Mouse (Mus musculus) thymus, postnatal 4 days (tissue): Measurements from ENCODE around the gene Pik3c2g.

Source experiments
- DNase-seq: peaks from one replicate; pipeline ENCODE4 v3.0.0; 2021

Pik3c2g gene

DNA sequence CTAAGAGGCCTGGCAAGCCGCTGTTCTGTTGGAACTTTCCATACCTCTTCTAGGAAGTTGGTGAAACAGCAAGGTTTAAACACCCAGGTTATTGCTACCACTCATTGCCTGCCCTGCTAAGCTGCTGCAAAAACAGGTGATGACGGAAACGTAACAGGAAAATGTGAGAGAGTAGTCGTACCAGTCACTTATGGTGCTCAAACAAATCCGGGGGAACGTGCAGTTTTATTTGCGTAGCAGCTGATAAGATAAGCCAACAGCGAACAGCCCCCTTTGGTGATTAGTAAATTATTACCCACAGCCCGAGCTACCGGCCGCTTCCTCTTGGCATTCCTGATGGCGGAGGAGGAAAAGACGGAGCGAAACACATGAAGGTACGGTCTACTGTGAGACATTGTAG, at the start of gene Pik3c2g:
Gene Pik3c2g (plus strand): TSS at position 330 of the 400 bp plus-strand sequence.
- no peak for DNase-seq

DNA sequence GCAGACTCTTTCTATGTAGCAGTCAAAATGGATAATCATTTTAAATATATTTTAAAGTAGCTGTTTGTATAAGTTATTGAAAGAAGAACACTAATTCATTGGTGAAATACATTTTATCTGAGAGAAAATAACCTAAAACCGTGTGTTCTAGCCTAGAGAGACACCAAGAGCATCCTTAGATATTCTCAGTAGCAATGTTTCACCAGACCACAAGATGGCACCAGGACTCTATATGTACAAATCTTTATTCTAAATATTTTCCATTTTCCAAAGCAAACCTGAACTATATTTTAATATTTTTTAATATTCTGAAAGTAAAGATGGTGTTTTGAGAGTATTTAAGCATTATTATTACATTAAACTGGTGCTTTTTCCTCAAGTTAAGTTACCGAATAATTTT, 48.6 kb upstream of the Pik3c2g start:
- no peak for DNase-seq

DNA sequence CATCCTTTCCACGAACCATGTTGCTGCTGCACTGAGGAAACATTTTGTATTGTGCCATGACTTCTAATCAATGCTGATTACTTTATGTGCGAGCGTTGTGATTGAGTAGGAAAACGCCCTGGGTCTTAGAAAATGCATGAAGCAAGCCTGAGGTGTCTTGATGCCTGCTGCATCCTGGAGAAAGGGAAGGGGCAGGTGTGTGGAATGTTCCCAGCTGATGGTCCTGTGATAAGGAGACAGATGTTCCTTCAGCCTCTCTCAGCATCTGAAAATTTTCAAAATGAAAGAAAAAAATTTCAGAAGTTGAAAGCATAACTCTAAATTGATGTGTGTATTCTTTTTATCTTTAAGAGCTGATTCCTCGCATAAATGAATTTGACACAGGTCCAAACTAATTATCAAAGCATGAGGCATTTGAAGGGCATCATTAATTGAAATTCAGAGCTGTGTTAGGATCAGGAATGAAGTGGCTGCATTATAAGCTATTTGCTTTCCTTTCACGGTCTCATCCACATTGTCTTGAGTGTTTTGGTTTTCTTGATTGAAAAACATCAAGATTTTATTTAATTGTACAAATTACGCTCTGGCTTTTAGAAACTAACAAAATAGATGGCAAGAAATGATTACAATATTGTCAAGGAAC, 31.4 kb upstream of the Pik3c2g start:
- DNase-seq: no peak

DNA sequence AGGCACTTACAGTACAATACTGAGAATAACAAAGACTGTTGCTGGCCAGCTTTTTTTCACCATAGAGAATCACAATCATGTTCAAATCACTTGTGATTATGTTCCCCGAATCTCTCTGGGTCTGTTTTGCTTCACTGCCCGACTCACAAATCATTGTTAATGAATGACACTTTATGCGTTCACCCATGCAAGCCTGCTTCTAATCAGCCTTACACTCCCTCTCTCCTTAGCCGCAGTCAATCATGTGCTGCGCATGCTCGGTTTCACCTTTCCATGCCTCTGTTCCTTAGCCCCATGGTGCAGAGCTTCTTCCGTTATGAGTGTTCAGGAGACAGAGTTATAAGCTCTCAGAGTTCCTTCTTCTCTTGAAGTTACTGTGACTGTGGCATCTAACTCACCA, 17.8 kb upstream of the Pik3c2g start:
- DNase-seq: no peak

DNA sequence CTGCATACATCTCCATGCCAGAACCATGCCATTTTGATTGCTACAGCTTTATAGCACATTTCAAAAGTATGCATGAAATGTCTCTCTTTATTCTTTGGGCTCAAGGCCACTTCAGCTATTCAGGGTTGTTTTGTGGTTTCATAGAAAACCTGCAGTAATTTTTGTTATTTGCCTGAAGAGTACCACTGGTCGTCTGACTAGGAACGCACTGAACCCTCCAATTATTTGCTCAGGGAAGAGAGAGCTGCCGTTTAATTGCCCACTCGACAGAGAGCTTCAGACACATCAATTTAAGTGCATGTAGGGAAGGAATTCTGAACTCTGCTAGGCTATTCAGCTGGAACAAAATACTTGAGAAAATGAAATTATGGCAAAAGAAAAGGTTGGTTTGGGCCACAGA, 11.2 kb upstream of the Pik3c2g start:
- no peak for DNase-seq

DNA sequence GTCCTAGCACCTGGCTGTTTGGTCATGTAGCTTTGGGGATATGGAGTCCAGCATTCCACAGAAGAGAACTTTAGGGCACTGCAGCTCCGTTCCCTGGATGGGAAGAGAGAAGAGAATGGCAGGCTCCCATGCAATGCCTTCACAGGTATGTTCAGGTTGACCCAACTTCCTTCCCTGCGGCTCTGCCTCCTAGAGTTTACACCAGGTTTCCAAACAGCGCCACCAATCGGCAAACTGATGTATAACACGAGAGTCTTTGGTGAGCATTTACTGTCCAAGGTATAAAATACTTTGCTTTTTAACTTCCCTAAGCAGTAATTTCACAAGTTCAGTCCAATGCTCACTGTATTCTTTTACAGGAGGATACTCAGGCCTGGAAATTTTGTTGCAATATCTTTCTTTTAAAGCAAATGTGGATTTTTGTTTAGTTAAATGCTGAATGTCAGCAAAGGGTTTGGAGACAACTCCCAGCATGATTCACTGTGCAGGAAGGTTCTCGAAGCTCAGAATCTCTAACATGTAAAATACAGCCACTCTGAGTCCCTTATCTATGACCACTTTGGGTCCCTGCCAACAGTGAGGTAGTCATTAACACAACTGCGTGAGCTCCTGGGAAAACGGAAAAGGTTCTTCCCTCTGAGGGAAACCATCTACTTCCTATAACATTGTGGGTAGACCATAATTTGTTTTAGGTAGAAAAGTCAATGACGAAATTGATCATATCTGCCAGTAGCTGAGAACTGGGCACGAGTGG, 10.6 kb upstream of the Pik3c2g start:
- DNase-seq: no peak

DNA sequence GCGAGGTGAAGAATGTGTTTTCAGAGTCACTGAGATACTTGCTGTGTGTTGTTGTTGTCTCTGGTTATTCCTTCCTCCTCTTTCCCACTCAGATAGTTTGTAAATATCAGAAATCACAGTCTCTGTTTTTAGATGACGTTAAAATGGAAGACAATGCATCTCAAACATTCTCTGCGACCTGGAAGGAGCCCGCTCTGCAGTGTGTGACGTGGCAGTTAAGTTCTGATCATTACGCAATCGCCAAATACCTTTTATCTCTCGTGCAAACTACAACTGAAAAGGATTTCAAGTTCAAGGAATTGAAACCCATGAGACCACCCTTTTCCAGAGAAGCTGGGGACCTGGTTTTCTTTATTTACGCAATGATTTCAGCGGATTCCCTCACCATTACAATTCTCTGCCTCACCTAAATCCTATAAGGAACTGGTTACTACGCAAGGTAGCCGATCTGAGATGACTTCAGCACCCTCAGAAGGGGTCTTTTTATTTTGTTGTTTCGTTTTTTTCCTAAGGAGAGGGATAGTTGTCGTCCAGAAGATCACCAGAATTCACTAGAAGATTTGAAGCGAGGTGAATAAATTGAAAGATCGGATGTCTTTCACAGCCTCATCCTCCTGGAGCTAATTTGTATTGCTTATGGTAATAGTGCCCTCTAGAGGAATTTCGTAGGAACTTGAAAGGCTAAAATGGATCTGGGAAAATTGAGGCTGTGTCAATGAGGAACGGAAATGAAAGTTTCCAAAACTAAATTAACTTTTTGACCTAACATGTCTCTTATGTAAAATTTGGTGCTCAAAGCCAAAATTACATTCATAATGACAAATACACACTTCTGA, 9.8 kb upstream of the Pik3c2g start:
- no peak for DNase-seq

DNA sequence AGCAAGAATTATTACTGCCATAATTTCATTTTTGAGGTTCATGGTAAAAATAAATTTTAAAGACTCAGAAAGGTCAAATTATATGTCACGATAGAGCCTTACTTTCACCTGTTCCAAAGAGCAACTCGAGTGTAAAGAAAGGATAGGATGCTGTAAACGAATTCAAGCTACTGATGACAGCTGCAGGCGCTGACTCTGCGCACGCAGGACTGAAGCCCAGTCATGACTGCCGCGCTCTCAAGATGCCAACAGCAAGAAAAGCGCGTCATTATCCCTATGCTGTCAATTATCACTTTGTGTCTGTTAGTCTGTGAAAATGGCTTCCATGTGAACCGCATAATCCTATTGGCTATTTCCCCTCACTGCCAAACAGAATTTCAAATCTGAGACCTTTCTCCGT, 457 bp downstream of the Pik3c2g start:
- no peak for DNase-seq

DNA sequence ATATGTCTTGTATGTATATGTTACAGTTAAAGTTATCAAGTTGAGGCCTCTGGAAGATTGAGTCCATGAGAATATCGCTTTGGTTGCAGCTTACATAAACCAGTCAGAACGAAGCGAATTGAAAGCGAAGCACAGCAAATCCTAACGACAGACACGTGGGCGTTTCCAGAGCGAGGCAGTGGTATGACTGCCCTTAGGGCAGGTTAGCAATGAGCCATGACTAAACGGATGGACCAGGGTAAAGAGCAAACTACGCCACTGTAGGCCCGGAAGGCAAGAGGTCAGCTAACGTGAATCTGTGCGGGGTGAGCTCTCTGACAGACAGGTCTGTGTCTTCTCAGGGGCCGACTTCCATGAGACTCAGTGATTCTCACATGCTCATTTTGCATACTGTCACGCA, 1.4 kb downstream of the Pik3c2g start:
- DNase-seq: no peak

DNA sequence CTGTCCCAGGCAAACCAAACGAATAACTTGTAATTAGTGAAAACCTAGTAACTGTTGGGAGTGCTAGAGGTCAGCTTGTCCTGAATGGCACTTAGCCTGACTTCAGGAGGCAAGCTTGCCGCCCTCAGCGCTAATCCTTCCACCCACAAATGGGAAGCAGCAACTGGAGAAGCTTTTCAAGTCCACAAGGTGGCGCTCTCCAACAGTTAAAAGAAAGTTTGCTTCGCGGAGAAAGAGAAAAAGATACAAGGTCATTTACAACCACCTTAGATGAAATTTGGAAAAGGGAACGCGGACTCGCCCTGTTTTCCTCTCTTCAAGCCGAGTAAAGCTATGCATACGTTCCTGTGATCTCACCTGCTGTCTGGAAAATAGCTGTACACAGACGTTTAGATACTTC, 2.3 kb downstream of the Pik3c2g start:
- peak; percentile 9 for DNase-seq

DNA sequence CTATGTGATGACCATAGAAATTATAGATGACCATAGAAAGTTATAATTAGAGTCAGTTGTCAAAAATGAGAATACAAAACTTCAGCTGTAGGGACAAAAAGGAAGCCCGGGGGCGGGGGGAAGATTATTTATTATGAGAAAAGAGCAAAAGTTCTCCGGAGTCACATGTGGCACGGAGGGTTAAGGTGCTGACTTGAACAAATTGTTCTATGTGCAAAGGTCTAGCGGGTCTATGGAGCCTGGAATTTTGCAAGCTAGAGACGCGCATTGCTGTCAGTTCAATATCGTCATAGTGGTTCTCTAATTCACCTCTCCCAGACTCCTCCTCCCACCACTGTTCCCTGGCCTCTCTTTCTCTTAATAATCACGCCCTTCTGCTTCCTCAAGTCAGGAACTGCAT, 2.8 kb downstream of the Pik3c2g start:
- no peak for DNase-seq

DNA sequence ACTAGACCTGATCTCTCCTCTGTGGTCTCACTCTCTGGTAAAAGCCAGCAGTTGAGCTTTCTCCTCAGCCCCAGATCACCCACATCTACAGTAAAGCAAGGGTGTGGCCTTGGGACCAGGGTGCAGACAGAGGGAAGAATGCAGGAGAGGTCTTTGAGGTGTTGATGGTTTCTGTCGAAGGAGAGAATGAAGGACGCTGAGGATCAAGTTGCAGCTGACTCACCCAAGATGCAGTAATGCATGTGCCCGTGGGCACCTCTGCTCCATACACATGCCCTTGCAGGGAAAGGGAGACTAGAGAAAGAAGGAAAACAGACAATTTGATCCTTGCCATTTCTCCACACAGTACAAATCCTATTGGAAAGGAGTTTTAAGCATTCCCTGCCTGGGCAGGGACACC, 5.1 kb downstream of the Pik3c2g start:
- DNase-seq: no peak

DNA sequence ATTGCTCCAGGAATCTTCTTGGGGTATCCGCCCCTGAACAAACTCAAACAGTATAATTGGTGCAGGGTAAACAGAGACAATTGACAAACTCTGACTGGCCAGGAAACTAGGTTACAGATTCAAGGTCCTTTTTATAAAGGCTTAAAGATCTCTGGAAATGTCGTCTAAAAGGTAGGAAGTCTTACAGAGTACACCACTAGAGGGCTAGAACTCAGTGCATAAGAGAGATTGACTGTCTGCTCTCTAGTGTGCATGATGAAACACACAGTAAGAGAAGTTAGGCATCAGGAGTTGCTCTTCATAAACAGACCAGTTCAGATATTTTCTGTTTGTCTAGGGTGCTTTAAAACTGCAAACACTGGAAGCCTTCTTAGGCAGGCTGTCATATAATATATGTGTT, 9.4 kb downstream of the Pik3c2g start:
- no peak for DNase-seq

DNA sequence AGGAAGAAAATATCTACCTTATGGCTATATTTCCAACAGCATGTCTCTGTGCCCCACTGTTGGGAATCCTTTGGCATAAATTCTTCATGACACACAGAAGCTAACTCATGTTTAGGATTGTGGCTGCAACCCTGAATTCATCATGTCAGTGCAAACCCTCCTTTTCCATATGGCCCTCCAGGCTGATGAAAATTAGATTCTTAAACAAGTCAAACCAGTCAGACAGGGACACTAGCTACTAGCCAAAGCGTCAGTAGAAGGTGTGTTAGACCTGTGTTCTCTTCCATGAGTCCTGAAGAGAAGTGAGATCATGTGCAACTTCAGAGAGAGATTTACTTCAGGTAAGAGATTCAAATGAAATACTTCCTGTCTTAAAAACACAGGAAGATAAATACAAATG, 12.2 kb downstream of the Pik3c2g start:
- DNase-seq: no peak

DNA sequence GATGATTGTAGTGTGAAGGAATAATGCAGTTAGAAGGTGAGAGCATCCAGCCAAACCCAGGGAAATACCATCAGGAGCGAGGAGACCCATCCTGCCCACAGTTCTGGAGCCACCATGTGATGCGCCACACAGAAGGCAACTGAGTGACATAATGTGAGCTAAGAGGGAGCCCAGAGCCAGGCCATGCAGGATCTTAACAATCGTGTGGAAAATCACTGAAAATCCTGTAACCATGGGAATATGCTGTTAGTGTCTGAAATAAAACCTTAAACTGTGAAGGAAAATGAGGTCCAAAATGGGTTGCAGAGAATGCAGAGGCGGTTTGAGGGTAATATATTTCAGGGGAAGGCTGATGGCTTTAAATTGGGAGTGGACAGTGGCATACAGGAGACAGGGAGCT, 31.8 kb downstream of the Pik3c2g start:
- no peak for DNase-seq

DNA sequence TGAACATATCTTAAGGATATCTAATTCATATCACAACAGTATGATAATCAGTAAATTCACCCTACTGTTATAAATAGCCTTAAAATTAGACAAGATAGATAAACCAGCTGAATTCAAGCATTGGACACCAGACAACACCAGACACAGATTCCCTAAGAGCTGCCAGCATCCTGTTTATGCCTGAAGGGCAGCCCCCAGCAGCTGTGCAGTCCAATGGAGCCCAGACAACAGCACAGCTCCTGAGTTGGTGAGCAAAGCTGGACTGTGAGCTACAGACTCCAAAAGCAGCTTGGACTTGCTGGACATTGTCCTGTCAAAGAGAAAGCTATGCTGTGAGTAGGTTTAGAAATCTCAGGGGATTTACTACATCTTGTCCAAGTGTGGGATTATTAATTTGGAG, 37.7 kb downstream of the Pik3c2g start:
- DNase-seq: no peak

DNA sequence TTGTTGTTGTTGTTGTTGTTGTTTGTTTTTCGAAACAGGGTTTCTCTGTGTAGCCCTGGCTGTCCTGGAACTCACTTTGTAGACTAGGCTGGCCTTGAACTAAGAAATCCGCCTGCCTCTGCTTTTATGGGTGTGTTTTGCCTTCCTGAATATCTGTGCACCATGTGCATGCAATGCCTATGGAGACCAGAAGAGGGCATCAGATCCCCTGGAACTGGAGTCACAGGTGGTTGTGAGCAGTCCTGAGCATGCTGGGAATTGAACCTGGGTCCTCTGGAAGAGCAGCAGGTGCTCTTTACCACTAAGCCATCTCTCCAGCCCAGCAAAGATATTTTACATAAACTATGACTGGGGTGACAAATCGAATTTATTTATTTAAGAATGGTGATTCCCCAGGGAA, 47.5 kb downstream of the Pik3c2g start:
- no peak for DNase-seq

DNA sequence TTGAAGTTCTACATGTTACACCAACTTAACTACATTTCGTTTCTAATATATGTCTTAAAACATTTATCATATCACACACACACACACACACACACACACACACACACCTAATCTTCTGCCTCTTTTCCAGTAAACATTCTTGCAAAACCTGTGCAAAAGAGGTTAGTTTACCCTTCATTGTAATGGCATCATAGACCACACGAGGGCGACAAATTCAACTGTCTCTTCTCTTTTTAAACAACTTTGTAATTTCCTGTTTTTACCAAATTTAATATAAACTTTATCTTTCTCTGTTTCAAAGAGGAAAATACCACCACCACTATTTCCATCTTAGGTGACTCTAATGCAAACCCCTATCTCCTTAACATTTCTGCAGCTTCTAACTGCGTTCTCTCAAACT, 68.4 kb downstream of the Pik3c2g start:
- DNase-seq: peak; percentile 21

DNA sequence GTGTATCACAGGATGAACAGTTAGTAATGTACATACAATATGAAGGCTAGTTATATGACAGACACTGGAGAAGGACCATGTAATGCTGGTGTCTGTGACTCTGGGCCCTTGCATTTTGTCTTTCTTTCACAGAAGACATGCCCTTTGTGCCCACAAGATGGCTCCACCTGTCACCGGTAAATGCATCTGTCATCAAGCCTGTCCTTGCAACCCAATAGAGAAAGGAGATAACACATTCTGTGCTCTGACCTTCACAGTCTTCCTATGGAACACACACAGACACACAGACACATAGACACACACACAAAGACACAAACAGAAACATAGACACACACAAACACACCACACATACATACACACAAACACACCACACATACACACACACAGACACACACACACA, 75.4 kb downstream of the Pik3c2g start:
- DNase-seq: no peak

DNA sequence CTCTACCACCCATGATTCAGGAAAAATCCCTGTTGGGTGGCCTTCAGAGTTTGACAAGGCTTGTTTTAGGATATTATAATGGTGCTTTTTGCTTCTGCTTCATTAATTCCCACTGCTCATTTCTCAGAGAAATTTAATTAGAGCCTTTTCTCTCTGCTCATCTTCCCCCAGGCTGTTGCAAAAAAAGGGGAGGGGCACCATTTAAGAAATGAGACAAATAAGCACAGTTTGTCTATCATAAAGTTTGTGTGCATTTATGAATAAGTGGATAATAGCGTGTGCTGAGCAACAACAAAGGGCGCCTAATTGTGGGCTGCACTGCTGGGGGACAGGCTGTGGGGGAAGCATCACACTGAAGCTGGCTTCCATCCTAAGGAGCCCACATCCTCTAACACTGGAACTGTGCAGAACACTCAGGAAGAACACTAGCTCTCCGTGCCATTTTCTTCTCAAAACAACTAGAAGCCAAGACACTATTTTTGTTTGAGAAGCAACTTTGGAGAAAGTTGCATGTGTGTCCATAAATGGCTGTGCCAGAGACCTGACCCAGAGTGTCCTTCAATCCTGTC, 131.5 kb downstream of the Pik3c2g start:
- no peak for DNase-seq

DNA sequence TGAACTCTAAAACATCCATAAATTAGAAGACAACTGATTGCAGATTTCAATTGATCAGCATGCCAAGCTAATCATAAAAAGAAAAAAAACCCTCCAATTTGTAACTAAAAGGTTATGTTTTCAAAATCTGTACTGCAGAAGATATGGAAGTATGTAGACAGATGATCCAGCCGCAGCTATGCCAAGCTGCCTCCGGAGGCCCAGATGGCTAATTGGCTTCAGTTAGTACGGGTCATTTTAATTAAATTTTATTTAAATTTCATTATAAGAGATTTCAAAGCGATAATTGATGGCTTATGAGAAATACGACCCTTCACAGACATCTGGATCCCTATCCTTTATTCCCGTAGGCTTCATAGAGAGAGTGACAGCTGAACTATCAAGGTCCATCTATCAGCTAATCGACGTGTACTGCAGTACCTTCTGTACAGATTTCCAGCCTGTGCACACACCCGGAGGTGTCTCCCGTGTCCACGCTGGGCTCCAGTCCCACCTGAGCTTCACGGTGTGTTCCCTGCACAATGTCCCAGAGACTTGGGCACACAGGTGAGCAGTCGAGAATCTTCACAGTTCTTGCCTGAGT, 132.7 kb downstream of the Pik3c2g start:
- no peak for DNase-seq

DNA sequence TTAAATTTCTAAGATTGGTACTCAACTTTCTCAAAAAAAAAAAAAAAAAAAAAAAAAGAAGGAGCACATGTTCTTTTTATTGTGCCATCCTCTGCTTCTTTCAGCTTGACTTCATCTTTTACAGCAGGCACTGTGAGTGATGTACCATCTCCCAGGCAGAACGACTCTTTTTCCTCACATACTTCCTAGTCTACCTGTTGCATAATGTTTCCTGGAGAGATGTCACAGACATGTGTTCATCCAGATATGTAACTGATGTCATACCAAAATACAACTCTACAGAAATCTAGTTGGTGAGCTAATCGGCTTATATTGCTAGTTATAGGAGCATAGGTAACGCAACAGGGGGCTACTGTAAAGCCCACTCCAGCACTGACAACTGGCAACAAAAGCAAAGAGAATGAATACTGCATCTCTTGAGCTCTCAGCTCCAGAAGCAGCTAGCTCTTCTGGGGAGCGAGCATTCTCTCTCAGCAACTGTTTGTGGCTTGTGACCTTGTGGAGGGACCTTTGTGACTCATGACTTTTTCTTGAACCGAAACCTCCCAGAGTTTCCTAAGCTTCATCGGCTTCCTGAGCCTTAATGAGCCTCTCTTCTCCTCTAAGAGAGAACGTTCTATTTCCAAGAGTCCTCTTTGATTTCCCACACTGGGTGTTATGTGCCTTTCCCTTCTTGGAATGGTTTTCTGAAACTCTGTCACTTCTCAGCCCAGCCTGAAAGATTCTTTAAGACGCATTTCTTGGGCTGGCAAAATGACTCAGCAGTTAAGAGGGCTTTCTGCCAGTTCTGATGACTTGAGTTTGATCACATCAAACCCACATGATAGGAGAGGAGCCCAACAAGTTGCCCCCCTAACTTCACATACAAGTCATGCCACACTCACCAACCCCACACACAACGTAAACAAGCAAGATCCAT, 148.9 kb downstream of the Pik3c2g start:
- DNase-seq: no peak
